Comparison of ENCODE assay signal across 13 mouse cellular contexts in the genomic region with DNA sequence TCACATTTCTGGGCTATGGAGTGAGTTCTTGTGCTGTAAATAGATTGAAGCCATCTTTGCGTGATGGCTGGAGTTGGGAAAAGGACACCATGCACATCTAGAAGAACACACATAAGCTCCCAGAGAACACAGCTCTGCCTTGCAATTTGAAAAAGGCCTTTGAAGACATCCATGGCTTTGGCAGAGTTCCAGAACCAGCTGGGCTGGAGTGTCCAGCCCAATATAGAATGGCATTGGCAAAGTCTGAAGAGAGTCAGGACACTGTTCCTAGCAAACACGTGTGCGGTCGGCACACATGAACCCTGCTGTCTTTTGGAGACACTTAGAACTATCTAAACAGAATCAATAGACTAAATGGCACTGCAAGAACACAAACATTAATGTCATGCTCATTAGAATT. TPM values are rescaled to one million over a fixed set of nuclear protein-coding genes. Genes with fewer than 3 reads are reported as not detected.
DNase-seq lines count a peak whose midpoint lies in the region; ATAC-seq lines count a peak whose summit lies in the region.
"Had no signal": no experiment of that assay in that cellular context is flagged by ENCODE, and none has a peak within 500 bp of the region (broad histone marks: within the 10 kb centered on the region; RNA-seq: fewer than 3 reads in every experiment).

No protein-coding gene starts in this region.

- H3K9ac ChIP-seq in hindbrain, embryonic 14.5 days, result no peak overlapping the region
- H3K9ac ChIP-seq in hindbrain, embryonic 13.5 days, result no peak overlapping the region
- H3K9ac ChIP-seq in heart, embryonic 11.5 days (ENCODE audit: low read depth, low read length), result no peak overlapping the region
- H3K9ac ChIP-seq: hindbrain, embryonic 15.5 days had no signal

- H3K36me3 ChIP-seq in hindbrain, embryonic 14.5 days (replicated peaks; ENCODE audit: control insufficient read depth, insufficient read depth), result no peaks in the 10 kb centered on the region
- H3K36me3 ChIP-seq in hindbrain, embryonic 13.5 days, result no peaks in the 10 kb centered on the region
- no peaks in the 10 kb centered on the region for H3K36me3 ChIP-seq in heart, embryonic 11.5 days (ENCODE audit: control insufficient read depth, insufficient read depth, low read length)
- H3K36me3 ChIP-seq: hindbrain, embryonic 15.5 days; midbrain, embryonic 10.5 days had no signal

- H3K4me2 ChIP-seq in hindbrain, embryonic 14.5 days (replicated peaks), result no peak overlapping the region
- H3K4me2 ChIP-seq in hindbrain, embryonic 13.5 days, result no peak overlapping the region
- H3K4me2 ChIP-seq in heart, embryonic 11.5 days, result no peak overlapping the region
- H3K4me2 ChIP-seq: hindbrain, embryonic 15.5 days had no signal

- H3K4me1 ChIP-seq in hindbrain, embryonic 14.5 days (replicated peaks; ENCODE audit: control insufficient read depth, insufficient read depth, low read length), result no peaks in the 10 kb centered on the region
- H3K4me1 ChIP-seq in hindbrain, embryonic 13.5 days (replicated peaks), result no peaks in the 10 kb centered on the region
- H3K4me1 ChIP-seq in heart, embryonic 11.5 days (ENCODE audit: control insufficient read depth, insufficient read depth, low read length), result peaks cover 6% of the 10 kb centered on the region
- H3K4me1 ChIP-seq: hindbrain, embryonic 15.5 days had no signal

- no peak overlapping the region for H3K4me3 ChIP-seq in hindbrain, embryonic 14.5 days (replicated peaks; ENCODE audit: low read length)
- H3K4me3 ChIP-seq in hindbrain, embryonic 13.5 days, result no peak overlapping the region
- no peak overlapping the region for H3K4me3 ChIP-seq in heart, embryonic 11.5 days (ENCODE audit: low read depth, low read length)
- H3K4me3 ChIP-seq: hindbrain, embryonic 15.5 days; midbrain, embryonic 10.5 days had no signal

- H3K9me3 ChIP-seq in hindbrain, embryonic 14.5 days (ENCODE audit: control insufficient read depth, low read length), result no peaks in the 10 kb centered on the region
- no peaks in the 10 kb centered on the region for H3K9me3 ChIP-seq in hindbrain, embryonic 13.5 days
- H3K9me3 ChIP-seq in heart, embryonic 11.5 days (replicated peaks; ENCODE audit: control insufficient read depth, low read length), result no peaks in the 10 kb centered on the region
- H3K9me3 ChIP-seq: hindbrain, embryonic 15.5 days; midbrain, embryonic 10.5 days had no signal

- H3K27me3 ChIP-seq in hindbrain, embryonic 14.5 days (ENCODE audit: control insufficient read depth, insufficient read depth, low read length), result no peaks in the 10 kb centered on the region
- H3K27me3 ChIP-seq in hindbrain, embryonic 13.5 days, result no peaks in the 10 kb centered on the region
- peaks cover 5% of the 10 kb centered on the region for H3K27me3 ChIP-seq in heart, embryonic 11.5 days (ENCODE audit: control insufficient read depth, insufficient read depth, low read length)
- H3K27me3 ChIP-seq: CH12.LX; hindbrain, embryonic 15.5 days had no signal

- H3K27ac ChIP-seq in hindbrain, embryonic 14.5 days, result no peak overlapping the region
- H3K27ac ChIP-seq in hindbrain, embryonic 13.5 days, result no peak overlapping the region
- H3K27ac ChIP-seq in heart, embryonic 11.5 days (ENCODE audit: low read depth, low read length), result peak overlapping the region; percentile 55; the same call in 1 of the 2 replicates
- H3K27ac ChIP-seq: hindbrain, embryonic 15.5 days; midbrain, embryonic 10.5 days had no signal

- DNase-seq in hindbrain, embryonic 14.5 days (ENCODE audit: low spot score), result peak; percentile 45
- peak; percentile 15 for DNase-seq in retina, postnatal 1 day
- no peak for DNase-seq in retina, embryonic 14.5 days (ENCODE audit: low spot score)
- peak; percentile 87 for DNase-seq in skeletal muscle tissue, adult 2 months (ENCODE audit: low read depth, low spot score)
- no peak for DNase-seq in layer of hippocampus, postnatal 25 days (ENCODE audit: extremely low spot score in 1 of 2, low spot score in 1 of 2)
- DNase-seq: adrenal gland, adult 8-10 months; spleen, adult 18-20 months had no signal

- no peak for ATAC-seq in hindbrain, embryonic 14.5 days (ENCODE audit: low FRiP score)
- no peak for ATAC-seq in hindbrain, embryonic 13.5 days (ENCODE audit: low FRiP score)
- ATAC-seq in heart, embryonic 11.5 days (replicated peaks; ENCODE audit: insufficient number of reproducible peaks, low FRiP score, low TSS enrichment), result no peak
- ATAC-seq: lung, postnatal 0 days had no signal

- WGBS in hindbrain, embryonic 14.5 days, result 75% methylated on average over 4 of the region's 4 CpGs
- 75% methylated on average over 4 of the region's 4 CpGs for WGBS in hindbrain, embryonic 13.5 days
- WGBS in heart, embryonic 11.5 days (ENCODE audit: insufficient replicate concordance), result 64% methylated on average over 4 of the region's 4 CpGs

RNA-seq across cellular contexts. Expression of gene Pdlim5, which starts 26.7 kb away (rescaled TPM):
- polyA plus RNA-seq in hindbrain, embryonic 14.5 days (2014; fragmentation: Nextera tagmentation; extraction: Ambion mirVana), result 17.8 and 21.1 TPM in 2 replicates
- polyA plus RNA-seq in hindbrain, embryonic 13.5 days (2015; fragmentation: Nextera tagmentation; extraction: Ambion mirVana), result 13.8 and 15.0 TPM in 2 replicates
- 240 and 257 TPM in 2 replicates for polyA plus RNA-seq in heart, embryonic 11.5 days (2014; fragmentation: Nextera tagmentation; extraction: Ambion mirVana)
- total RNA-seq in layer of hippocampus, postnatal 25 days (2021), result 10 to 100 TPM; 21.3 to 24.5 TPM

Comparison
In these comparisons a context has a peak if more than half of its experiments do, and no peak if none do; other contexts are left out.
1. DNase-seq: peak in hindbrain, embryonic 14.5 days (single experiment), retina, postnatal 1 day (single experiment) and skeletal muscle tissue, adult 2 months (single experiment); none in retina, embryonic 14.5 days (single experiment) and layer of hippocampus, postnatal 25 days (0 of 2).
2. RNA of gene Pdlim5, which starts 26.7 kb away (polyA plus RNA-seq): 240 to 257 TPM in heart, embryonic 11.5 days; 17.8 to 21.1 TPM in hindbrain, embryonic 14.5 days and 13.8 to 15.0 TPM in hindbrain, embryonic 13.5 days; every median in the first group is over 10 times any median in the second.